Mouse (Mus musculus) liver, adult 2 months (tissue): ENCODE results near the gene Dzip1. TPM values are rescaled to one million over a fixed set of nuclear protein-coding genes. Genes with fewer than 3 reads are reported as not detected.

ENCODE experiments used
- DNase-seq: peaks from one replicate; pipeline ENCODE4 v3.0.0-alpha.2; 2011; ENCODE audit warnings: low read depth, low spot score; ENCODE audit errors: extremely low read depth
- H3K27ac ChIP-seq: fragments of 200-500 bp; replicated peaks from 2 replicates; pipeline ENCODE4 v1.5.1; 2012; ENCODE audit warnings: low read depth, mild to moderate bottlenecking, control low read depth, inconsistent platforms, low read length; ENCODE audit not compliant: insufficient read depth
- H3K27me3 ChIP-seq: fragments of 200-500 bp; 2 replicates; pipeline ENCODE4 v1.6.1; 2012; ENCODE audit warnings: mild to moderate bottlenecking, moderate library complexity, low read length, inconsistent platforms; ENCODE audit not compliant: control insufficient read depth, insufficient read depth
- H3K36me3 ChIP-seq: fragments of 200-500 bp; 2 replicates; pipeline ENCODE4 v1.6.1; 2012; ENCODE audit warnings: low read length, inconsistent platforms; ENCODE audit not compliant: control insufficient read depth, insufficient read depth
- H3K4me1 ChIP-seq: fragments of 200-500 bp; 2 replicates; pipeline ENCODE4 v1.6.1; 2011; ENCODE audit warnings: low read length; ENCODE audit not compliant: control insufficient read depth, insufficient read depth
- H3K4me3 ChIP-seq: fragments of 200-500 bp; 2 replicates; pipeline ENCODE4 v1.5.1; 2011; ENCODE audit warnings: low read depth, mild to moderate bottlenecking, control low read depth, low read length, moderate library complexity; ENCODE audit not compliant: insufficient read depth
- H3K79me2 ChIP-seq: fragments of 200-500 bp; 2 replicates; pipeline ENCODE4 v1.6.1; 2012; ENCODE audit warnings: inconsistent platforms, mild to moderate bottlenecking, low read length, moderate library complexity; ENCODE audit not compliant: control insufficient read depth, insufficient read depth
- H3K9ac ChIP-seq: fragments of 200-500 bp; 2 replicates; pipeline ENCODE4 v1.6.1; 2012; ENCODE audit warnings: low read depth, mild to moderate bottlenecking, control low read depth, inconsistent platforms, low read length
- CTCF ChIP-seq: fragments of 200-500 bp; IDR thresholded peaks from 2 replicates; pipeline ENCODE4 v1.5.1; 2011; ENCODE audit warnings: low read depth, low read length, control low read depth
- POLR2A ChIP-seq: fragments of 200-500 bp; IDR thresholded peaks from 2 replicates; pipeline ENCODE4 v1.6.1; 2011; ENCODE audit warnings: low read length, control low read depth; ENCODE audit not compliant: insufficient read depth; ENCODE audit errors: extremely low read depth
- WGBS: fragments of 180-500 bp; shearing (Covaris S2); methylation state at CpG from one replicate; pipeline ENCODE4 v1.1.7; 2018; 5-methylcytosine and 5-hydroxymethylcytosine counted together
- polyA plus RNA-seq: library from polyadenylated mRNA; depleted of rRNA; stranded (reverse); fragments of >200 nt; gene quantifications from 2 replicates; pipeline ENCODE4 v1.2.3, GENCODE M21; 2012
- total RNA-seq: library from RNA; depleted of rRNA; stranded (reverse); fragments of >200 nt; gene quantifications from 2 replicates; pipeline ENCODE4 v1.2.3, GENCODE M21; 2014

Gene Dzip1
- total and polyA plus RNA-seq, 2 experiments = 0.23 to 0.55 TPM

DNA sequence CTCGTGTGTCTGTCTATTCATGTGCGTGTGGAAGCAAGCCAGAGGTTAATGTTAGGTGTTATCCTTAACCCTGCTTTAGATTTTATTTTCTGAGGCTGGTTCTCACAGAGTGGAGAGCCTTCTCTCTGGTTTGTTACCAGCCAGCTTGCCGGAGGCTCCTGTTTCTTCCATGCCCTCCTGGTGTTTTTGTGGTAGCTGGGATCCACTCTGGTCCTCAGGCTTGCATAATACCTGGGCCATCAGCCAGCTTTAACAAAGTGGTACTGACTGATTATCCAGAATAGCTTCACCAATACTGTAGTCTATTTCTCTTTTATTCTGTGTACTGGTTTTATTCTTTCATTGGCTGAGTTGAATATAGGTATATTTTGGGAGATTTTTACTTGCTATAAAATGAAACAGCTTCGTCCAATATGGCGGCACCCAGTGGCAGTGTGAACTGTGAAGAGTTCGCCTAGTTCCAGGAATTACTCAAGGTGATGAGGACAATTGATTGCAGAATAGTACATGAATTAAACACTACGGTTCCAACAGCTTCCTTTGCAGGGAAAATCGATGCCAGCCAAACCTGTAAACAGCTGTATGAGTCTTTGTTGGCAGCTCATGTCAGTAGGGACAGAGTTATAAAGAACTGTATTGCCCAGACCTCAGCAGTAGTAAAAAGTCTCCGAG, 26.8 kb upstream of the Dzip1 start:
- H3K27ac ChIP-seq = peak overlapping the region; percentile 83
- H3K79me2 ChIP-seq = peaks cover 22% of the 10 kb centered on the region; the same call in 1 of the 2 replicates
- 38% methylated on average over 9 of the region's 9 CpGs for WGBS
- no peak overlapping the region for H3K4me3 ChIP-seq
- peak; percentile 90 for DNase-seq
- peak overlapping the region; percentile 36; the same call in 1 of the 2 replicates for H3K9ac ChIP-seq
- H3K4me1 ChIP-seq = peaks cover 20% of the 10 kb centered on the region
- TF ChIP-seq POLR2A (no peak), CTCF (no peak)
- no peaks in the 10 kb centered on the region for H3K27me3 ChIP-seq
- H3K36me3 ChIP-seq = peaks cover 19% of the 10 kb centered on the region

GRCm38 (mm10) chr14:118948841-118949240, 23.6 kb upstream of the Dzip1 start:
- TF ChIP-seq POLR2A (no peak), CTCF (no peak)
- Histone ChIP-seq H3K4me3 (no peak overlapping the region), H3K79me2 (peaks cover 34% of the 10 kb centered on the region), H3K27me3 (no peaks in the 10 kb centered on the region), H3K4me1 (peaks cover 34% of the 10 kb centered on the region), H3K36me3 (peaks cover 5% of the 10 kb centered on the region; the same call in 1 of the 2 replicates), H3K9ac (no peak overlapping the region), H3K27ac (no peak overlapping the region)
- DNase-seq = peak; percentile 91
- WGBS = 21% methylated on average over 1 of the region's 1 CpGs

DNA sequence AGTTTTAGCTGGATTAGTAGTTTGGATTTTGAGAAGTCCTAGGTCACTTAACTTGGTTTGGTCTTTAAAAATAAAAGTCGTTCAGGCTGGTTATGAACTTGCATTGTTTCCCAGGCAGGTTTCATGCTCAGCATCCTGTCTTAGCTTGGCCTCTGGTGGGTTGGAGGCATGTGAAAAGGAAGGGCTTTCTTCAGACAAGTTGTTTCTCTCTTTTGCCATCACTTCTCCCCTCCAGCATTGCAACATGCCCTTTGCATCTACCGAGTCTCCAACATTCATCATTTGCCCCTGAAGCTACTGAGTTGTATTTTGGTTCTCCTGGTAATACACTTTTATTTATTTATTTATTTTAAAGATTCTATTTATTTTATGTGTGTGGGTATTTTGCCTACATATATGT, 19.4 kb upstream of the Dzip1 start:
- 37% methylated on average over 2 of the region's 2 CpGs for WGBS
- no peak for DNase-seq
- TF ChIP-seq CTCF = no peak
- no peak for TF ChIP-seq POLR2A
- no peak overlapping the region for H3K27ac ChIP-seq
- H3K9ac ChIP-seq = no peak overlapping the region
- H3K4me1 ChIP-seq = peaks cover 44% of the 10 kb centered on the region
- no peaks in the 10 kb centered on the region for H3K36me3 ChIP-seq
- peaks cover 35% of the 10 kb centered on the region for H3K79me2 ChIP-seq
- no peak overlapping the region for H3K4me3 ChIP-seq
- H3K27me3 ChIP-seq = no peaks in the 10 kb centered on the region

- DNase-seq = no peak
- WGBS = 33% methylated on average over 12 of the region's 12 CpGs
- peaks cover 38% of the 10 kb centered on the region for H3K4me1 ChIP-seq
- TF ChIP-seq CTCF (no peak), POLR2A (no peak)
- H3K27me3 ChIP-seq = no peaks in the 10 kb centered on the region
- H3K4me3 ChIP-seq = no peak overlapping the region
- H3K79me2 ChIP-seq = peaks cover 38% of the 10 kb centered on the region
- no peak overlapping the region for H3K27ac ChIP-seq
- no peak overlapping the region for H3K9ac ChIP-seq
- no peaks in the 10 kb centered on the region for H3K36me3 ChIP-seq
Measured at GRCm38 (mm10) chr14:118942076-118942475, 16.8 kb upstream of the Dzip1 start.

- TF ChIP-seq CTCF (no peak), POLR2A (no peak)
- Histone ChIP-seq H3K4me1 (peaks cover 40% of the 10 kb centered on the region), H3K79me2 (peaks cover 37% of the 10 kb centered on the region), H3K9ac (0 out of 2 replicates have a peak overlapping the region, but pooled peaks have one; percentile 27), H3K36me3 (no peaks in the 10 kb centered on the region), H3K27ac (peak overlapping the region; percentile 39), H3K27me3 (no peaks in the 10 kb centered on the region), H3K4me3 (no peak overlapping the region)
- whole genome bisulfite sequencing = 23% methylated on average over 4 of the region's 4 CpGs
- DNase-seq = peak; percentile 84
Measured at GRCm38 (mm10) chr14:118940796-118941495, 15.7 kb upstream of the Dzip1 start.

- H3K27me3 ChIP-seq = no peaks in the 10 kb centered on the region
- H3K4me3 ChIP-seq = peak overlapping the region; percentile 99
- TF ChIP-seq POLR2A = no peak
- no peak for TF ChIP-seq CTCF
- peaks cover 31% of the 10 kb centered on the region for H3K4me1 ChIP-seq
- peak overlapping the region; percentile 100 for H3K9ac ChIP-seq
- WGBS = 0% methylated on average over 7 of the region's 7 CpGs
- H3K79me2 ChIP-seq = peaks cover 26% of the 10 kb centered on the region; the same call in 1 of the 2 replicates
- peak overlapping the region; percentile 100 for H3K27ac ChIP-seq
- H3K36me3 ChIP-seq = no peaks in the 10 kb centered on the region
- DNase-seq = peak; percentile 72
Measured at GRCm38 (mm10) chr14:118938551-118938950, 13.3 kb upstream of the Dzip1 start.
